Comparison of ENCODE assay signal across 8 mouse cellular contexts in the genomic region with DNA sequence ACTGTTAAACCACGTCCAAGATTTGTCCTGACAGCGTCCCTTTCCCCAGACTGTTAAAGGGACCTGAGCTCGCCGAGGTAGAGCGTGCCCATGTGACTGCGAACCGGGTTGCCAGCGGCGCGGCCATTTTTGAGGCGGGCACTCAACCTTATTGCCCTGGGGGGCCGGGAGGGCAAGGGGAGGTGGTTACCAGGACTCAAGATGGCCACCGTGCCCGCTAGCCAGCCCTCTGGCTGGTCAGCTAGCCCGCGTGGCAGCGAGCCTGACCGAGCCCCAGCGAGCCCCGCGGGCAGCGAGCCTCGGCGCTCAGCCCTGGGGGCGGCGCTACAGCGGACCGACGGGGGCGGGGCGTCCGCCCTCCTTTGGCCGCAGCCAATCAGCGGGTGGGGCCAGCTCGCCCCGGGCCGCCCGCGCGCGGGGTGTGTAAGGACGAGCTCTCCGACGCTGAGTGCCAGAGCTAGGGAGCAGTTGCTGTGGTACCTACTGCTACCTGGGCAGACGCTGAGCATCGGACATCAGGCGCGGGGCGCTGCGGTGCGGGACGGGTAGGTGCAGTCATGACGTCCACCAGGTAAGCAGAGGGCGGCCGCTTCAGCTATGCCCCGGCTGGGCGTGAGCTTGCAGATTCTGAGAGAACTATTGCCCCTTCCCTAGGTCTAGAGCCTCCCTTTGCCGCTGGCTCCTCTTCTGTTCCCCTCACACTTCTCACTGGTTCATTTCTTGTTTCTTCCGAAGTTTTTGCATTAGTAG. TPM values are rescaled to one million over a fixed set of nuclear protein-coding genes. Genes with fewer than 3 reads are reported as not detected.
DNase-seq lines count a peak whose midpoint lies in the region; ATAC-seq and TF ChIP-seq lines count a peak whose summit lies in the region.

No protein-coding gene starts in this region.

- H3K4me2 ChIP-seq in forebrain, postnatal 0 days (ENCODE audit: low read depth), result peak overlapping the region; percentile 82
- H3K4me2 ChIP-seq in lung, embryonic 15.5 days, result peak overlapping the region; percentile 79

- ATAC-seq in forebrain, postnatal 0 days, result peak; percentile 97
- ATAC-seq in lung, embryonic 15.5 days (ENCODE audit: borderline replicate concordance, extremely low read depth, low FRiP score, low TSS enrichment), result peak; percentile 99

- peak overlapping the region; percentile 21 for H3K27ac ChIP-seq in cerebellum, adult 2 months (ENCODE audit: insufficient read depth, low read length)
- peak overlapping the region; percentile 69 for H3K27ac ChIP-seq in forebrain, postnatal 0 days (ENCODE audit: low read depth, low read length)
- H3K27ac ChIP-seq in lung, embryonic 15.5 days, result peak overlapping the region; percentile 92
- peak overlapping the region; percentile 62 for H3K27ac ChIP-seq in olfactory bulb, adult 2 months (ENCODE audit: insufficient read depth, low read depth, low read length)

- H3K9me3 ChIP-seq in forebrain, postnatal 0 days (ENCODE audit: low read length), result no peaks in the 10 kb centered on the region
- H3K9me3 ChIP-seq in lung, embryonic 15.5 days, result no peaks in the 10 kb centered on the region

- H3K9ac ChIP-seq in forebrain, postnatal 0 days, result peak overlapping the region; percentile 75
- H3K9ac ChIP-seq in lung, embryonic 15.5 days, result peak overlapping the region; percentile 63

- H3K4me3 ChIP-seq in cerebellum, adult 2 months (replicated peaks; ENCODE audit: insufficient read depth, low read depth, low read length), result peak overlapping the region; percentile 71
- peak overlapping the region; percentile 75 for H3K4me3 ChIP-seq in forebrain, postnatal 0 days (ENCODE audit: low read depth, low read length)
- H3K4me3 ChIP-seq in lung, embryonic 15.5 days, result peak overlapping the region; percentile 61
- H3K4me3 ChIP-seq in olfactory bulb, adult 2 months (ENCODE audit: insufficient read depth, low read depth, low read length), result peak overlapping the region; percentile 69

- DNase-seq in MEL-GATA-1-ER (ENCODE audit: extremely low read depth, low read depth), result peak; percentile 54
- DNase-seq in cerebellum, adult 2 months, result peak; percentile 93 to 95
- peak; percentile 88 for DNase-seq in forebrain, postnatal 0 days
- peak; percentile 94 for DNase-seq in heart, postnatal 4 days
- DNase-seq in layer of hippocampus, adult 9-10 months (ENCODE audit: low spot score), result peak; percentile 63
- peak; percentile 75 to 79 for DNase-seq in thymus, adult 18-20 months

- peak; percentile 56 for TF ChIP-seq POLR2A in cerebellum, adult 2 months (IDR thresholded peaks at IDR 0.05; ENCODE audit: borderline replicate concordance, insufficient read depth, low read length)
- peak; percentile 92 for TF ChIP-seq POLR2A in olfactory bulb, adult 2 months (IDR thresholded peaks at IDR 0.05; ENCODE audit: insufficient read depth, low read depth, low read length)

- no peak for TF ChIP-seq CTCF in cerebellum, adult 2 months (IDR thresholded peaks at IDR 0.05; ENCODE audit: borderline replicate concordance, insufficient read depth, low read depth, low read length)
- TF ChIP-seq CTCF in forebrain, postnatal 0 days (IDR thresholded peaks at IDR 0.05; ENCODE audit: low read depth), result no peak
- no peak for TF ChIP-seq CTCF in olfactory bulb, adult 2 months (IDR thresholded peaks at IDR 0.05; ENCODE audit: insufficient read depth, low read depth, low read length)

- H3K36me3 ChIP-seq in forebrain, postnatal 0 days (ENCODE audit: insufficient read depth), result no peaks in the 10 kb centered on the region
- no peaks in the 10 kb centered on the region for H3K36me3 ChIP-seq in lung, embryonic 15.5 days

- H3K27me3 ChIP-seq in cerebellum, adult 2 months (ENCODE audit: control insufficient read depth, insufficient read depth, low read length), result no peaks in the 10 kb centered on the region
- H3K27me3 ChIP-seq in forebrain, postnatal 0 days (ENCODE audit: insufficient read depth, low read length), result no peaks in the 10 kb centered on the region
- no peaks in the 10 kb centered on the region for H3K27me3 ChIP-seq in lung, embryonic 15.5 days

- WGBS in cerebellum, adult 2 months, result under 1% methylated on average over 58 of the region's 59 CpGs
- WGBS in forebrain, postnatal 0 days, result 1% methylated on average over 59 of the region's 59 CpGs
- under 1% methylated on average over 57 of the region's 59 CpGs for WGBS in lung, embryonic 15.5 days
- WGBS in olfactory bulb, adult 2 months, result under 1% methylated on average over 59 of the region's 59 CpGs

- no peaks in the 10 kb centered on the region for H3K4me1 ChIP-seq in cerebellum, adult 2 months (ENCODE audit: control insufficient read depth, insufficient read depth, low read length)
- H3K4me1 ChIP-seq in forebrain, postnatal 0 days (ENCODE audit: insufficient read depth), result 0 out of 2 replicates have a peak, but pooled peaks cover 4% of the 10 kb centered on the region
- peaks cover 38% of the 10 kb centered on the region for H3K4me1 ChIP-seq in lung, embryonic 15.5 days
- no peaks in the 10 kb centered on the region for H3K4me1 ChIP-seq in olfactory bulb, adult 2 months (ENCODE audit: control insufficient read depth, insufficient read depth, low read length)

RNA-seq across cellular contexts. Expression of a gene that starts 23.6 kb away (rescaled TPM):
- 66.2 and 69.0 TPM in 2 replicates for polyA plus RNA-seq in cerebellum, adult 2 months (2012; rRNA removed)
- 54.8 and 55.5 TPM in 2 replicates for total RNA-seq in forebrain, postnatal 0 days (2014; rRNA removed)
- 66.7 and 71.5 TPM in 2 replicates for polyA plus RNA-seq in forebrain, postnatal 0 days (2015; fragmentation: Nextera tagmentation; extraction: Ambion mirVana)
- 100 to 1,000 TPM; 142 to 149 TPM for total RNA-seq in heart, postnatal 4 days (2021)
- 197 and 203 TPM in 2 replicates for polyA plus RNA-seq in lung, embryonic 15.5 days (2015; fragmentation: Nextera tagmentation; extraction: Ambion mirVana)
- polyA plus RNA-seq in olfactory bulb, adult 2 months (2012; ENCODE audit: insufficient read depth, insufficient read length, low replicate concordance, missing spikeins), result not detected in 2 replicates

RNA-seq across cellular contexts. Expression of a gene that starts 23.6 kb away (rescaled TPM):
- polyA plus RNA-seq in cerebellum, adult 2 months (2012; rRNA removed), result 66.0 and 71.4 TPM in 2 replicates
- 50.6 and 81.7 TPM in 2 replicates for total RNA-seq in forebrain, postnatal 0 days (2014; rRNA removed)
- 59.0 and 63.9 TPM in 2 replicates for polyA plus RNA-seq in forebrain, postnatal 0 days (2015; fragmentation: Nextera tagmentation; extraction: Ambion mirVana)
- 10 to 100 TPM; 75.5 to 79.0 TPM for total RNA-seq in heart, postnatal 4 days (2021)
- 68.8 and 77.8 TPM in 2 replicates for polyA plus RNA-seq in lung, embryonic 15.5 days (2015; fragmentation: Nextera tagmentation; extraction: Ambion mirVana)
- not detected in 2 replicates for polyA plus RNA-seq in olfactory bulb, adult 2 months (2012; ENCODE audit: insufficient read depth, insufficient read length, low replicate concordance, missing spikeins)

Comparison
In these comparisons a context has a peak if more than half of its experiments do, and no peak if none do; other contexts are left out.
1. Peak in every context shown above with its lines: DNase-seq, ATAC-seq, H3K4me3 ChIP-seq and H3K27ac ChIP-seq.
2. H3K27ac ChIP-seq: peak in every context shown above with its lines; median percentile 92 in lung, embryonic 15.5 days; 69 in forebrain, postnatal 0 days; 62 in olfactory bulb, adult 2 months; 21 in cerebellum, adult 2 months.